Mouse (Mus musculus) olfactory bulb, adult 2 months (tissue): ENCODE results near the gene Lgals12. TPM values are rescaled to one million over a fixed set of nuclear protein-coding genes. Genes with fewer than 3 reads are reported as not detected.

Experiments
- H3K27ac ChIP-seq: fragments of 200-500 bp; 2 replicates; pipeline ENCODE4 v1.5.1; 2012; ENCODE audit warnings: low read depth, low read length; ENCODE audit not compliant: insufficient read depth
- H3K4me1 ChIP-seq: fragments of 200-500 bp; 2 replicates; pipeline ENCODE4 v1.6.1; 2012; ENCODE audit warnings: low read length; ENCODE audit not compliant: control insufficient read depth, insufficient read depth
- H3K4me3 ChIP-seq: fragments of 200-500 bp; 2 replicates; pipeline ENCODE4 v1.5.1; 2012; ENCODE audit warnings: mild to moderate bottlenecking, low read depth, low read length, moderate library complexity; ENCODE audit not compliant: insufficient read depth
- CTCF ChIP-seq: fragments of 200-500 bp; IDR thresholded peaks from 2 replicates; pipeline ENCODE4 v1.5.1; 2012; ENCODE audit warnings: low read depth, mild to moderate bottlenecking, low read length, moderate library complexity; ENCODE audit not compliant: insufficient read depth
- POLR2A ChIP-seq: fragments of 200-500 bp; IDR thresholded peaks from 2 replicates; pipeline ENCODE4 v1.6.1; 2012; ENCODE audit warnings: mild to moderate bottlenecking, low read depth, low read length, moderate library complexity; ENCODE audit not compliant: insufficient read depth
- WGBS: fragments of 180-500 bp; shearing (Covaris S2); methylation state at CpG from one replicate; pipeline ENCODE4 v1.1.7; 2018; 5-methylcytosine and 5-hydroxymethylcytosine counted together
- polyA plus RNA-seq: library from polyadenylated mRNA; stranded (reverse); fragments of >200 nt; gene quantifications from 2 replicates; pipeline ENCODE4 v1.2.4, GENCODE M21; 2012; ENCODE audit warnings: low replicate concordance; ENCODE audit not compliant: missing spikeins, insufficient read depth, insufficient read length

Gene Lgals12
- polyA plus RNA-seq, 1 experiment = not detected

DNA sequence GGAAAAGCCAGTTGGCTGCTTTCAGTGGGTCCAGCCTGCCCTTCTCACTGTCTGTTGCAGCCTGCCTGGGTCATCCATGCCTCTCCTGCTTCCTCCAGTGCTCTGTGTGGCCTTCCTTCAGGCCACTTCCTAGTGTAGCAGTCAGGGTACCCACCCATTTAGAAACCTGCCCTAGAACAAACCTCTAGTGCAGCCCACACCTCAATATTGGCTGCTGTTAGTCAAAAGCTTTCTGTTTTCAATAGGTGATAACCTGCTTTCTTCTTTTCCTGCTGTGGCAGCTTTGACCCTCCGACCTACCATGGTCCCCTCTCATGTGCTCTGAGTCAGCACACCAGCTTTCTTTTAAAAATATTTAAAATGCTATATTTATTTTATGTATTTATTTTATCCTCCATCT lies 42.5 kb downstream of the Lgals12 start:
- 0 out of 2 replicates have a peak, but pooled peaks cover 3% of the 10 kb centered on the region for H3K4me1 ChIP-seq
- TF ChIP-seq CTCF (no peak), POLR2A (no peak)
- H3K4me3 ChIP-seq = no peak overlapping the region
- whole genome bisulfite sequencing = 91% methylated on average over 1 of the region's 1 CpGs
- H3K27ac ChIP-seq = no peak overlapping the region

DNA sequence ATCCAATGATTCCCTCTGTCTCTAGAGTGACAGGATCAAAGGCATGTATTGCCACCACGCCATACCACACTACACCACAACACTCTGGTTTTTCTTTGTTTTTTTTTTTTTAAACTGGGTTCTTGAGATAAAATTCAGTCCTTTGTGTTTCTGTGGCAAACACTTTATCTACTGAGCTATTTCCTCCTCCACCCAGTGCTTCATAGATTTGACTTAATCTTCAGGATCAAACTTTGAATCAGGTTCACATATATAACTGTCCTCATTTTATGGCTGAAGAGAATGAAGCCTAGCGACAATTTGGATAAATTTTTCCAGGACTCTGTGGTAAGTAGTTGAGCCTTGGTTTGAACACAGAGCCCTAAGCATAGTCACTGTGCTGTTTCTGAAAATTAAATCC lies 43.3 kb downstream of the Lgals12 start:
- Histone ChIP-seq H3K4me3 (no peak overlapping the region), H3K27ac (no peak overlapping the region), H3K4me1 (0 out of 2 replicates have a peak, but pooled peaks cover 3% of the 10 kb centered on the region)
- TF ChIP-seq CTCF = no peak
- TF ChIP-seq POLR2A = no peak
- WGBS = 98% methylated on average over 2 of the region's 2 CpGs

DNA sequence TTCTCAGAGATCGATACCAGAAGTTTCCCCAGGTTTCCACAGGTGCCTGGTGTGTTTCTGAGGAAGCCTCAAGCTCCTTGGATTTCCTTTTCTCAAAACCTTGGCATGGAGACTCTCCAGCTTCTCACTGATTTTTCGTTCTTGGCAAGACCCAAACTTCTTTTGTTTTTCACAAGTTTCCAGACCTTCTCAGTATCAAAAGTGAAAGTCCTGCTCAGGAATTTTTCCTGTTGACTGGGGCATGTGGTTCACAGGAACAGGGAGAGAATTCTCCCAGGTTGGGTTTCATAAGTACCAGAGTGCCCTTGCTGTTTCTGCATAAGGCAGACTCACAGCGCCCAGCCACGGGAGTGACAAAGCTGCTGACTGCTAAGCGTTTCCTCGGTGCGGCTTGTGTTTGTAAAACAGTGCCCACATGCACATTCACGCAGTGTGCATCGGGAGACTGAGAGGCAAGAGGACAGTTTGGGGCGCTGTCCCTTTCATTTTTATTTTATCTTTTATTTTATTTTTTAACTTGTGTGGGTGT lies 44.3 kb downstream of the Lgals12 start:
- 47% methylated on average over 10 of the region's 10 CpGs for WGBS
- Histone ChIP-seq H3K27ac (no peak overlapping the region), H3K4me3 (no peak overlapping the region), H3K4me1 (no peaks in the 10 kb centered on the region)
- no peak for TF ChIP-seq CTCF
- TF ChIP-seq POLR2A = no peak

DNA sequence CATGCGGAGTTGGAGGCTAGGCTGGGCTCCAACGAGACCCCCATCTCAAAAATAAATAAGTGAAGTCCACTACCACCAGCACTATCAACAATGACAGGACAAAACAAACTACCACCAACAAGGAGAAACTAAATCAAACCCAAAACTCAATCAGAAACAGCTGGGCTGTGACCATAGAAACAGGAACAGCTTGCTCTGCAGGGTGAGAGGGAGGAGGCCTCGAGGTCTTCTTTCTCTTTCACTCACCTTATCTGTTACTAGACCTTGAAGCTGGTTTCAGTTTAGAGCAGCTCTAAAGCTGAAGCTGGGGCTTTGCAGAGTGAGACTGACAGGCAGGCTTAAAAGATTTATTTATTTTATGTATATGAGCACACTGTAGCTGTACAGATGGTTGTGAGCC lies 45.5 kb downstream of the Lgals12 start:
- H3K4me3 ChIP-seq = no peak overlapping the region
- H3K4me1 ChIP-seq = peaks cover 6% of the 10 kb centered on the region
- H3K27ac ChIP-seq = no peak overlapping the region
- WGBS = 80% methylated on average over 3 of the region's 3 CpGs
- TF ChIP-seq CTCF (no peak), POLR2A (no peak)

DNA sequence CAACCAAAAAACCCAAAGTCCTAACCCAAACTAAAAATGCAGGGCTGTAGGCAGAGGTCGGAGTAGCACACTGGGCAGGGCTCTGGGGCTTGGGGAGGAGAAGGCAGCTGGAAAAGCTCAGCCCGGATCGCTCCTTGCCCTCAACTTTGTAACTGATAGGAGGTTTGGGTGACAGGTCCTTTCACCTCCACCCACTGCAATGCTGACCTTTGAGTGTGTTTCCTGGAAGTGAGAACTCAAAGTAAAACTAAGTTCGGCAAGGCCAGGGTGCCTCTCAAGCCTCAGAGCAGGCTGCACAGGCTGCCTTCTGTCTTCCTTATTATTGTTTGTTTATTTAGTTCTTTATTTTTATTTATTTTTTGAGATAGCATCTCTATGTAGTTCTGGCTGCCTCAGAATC lies 47.0 kb downstream of the Lgals12 start:
- Histone ChIP-seq H3K4me1 (peaks cover 6% of the 10 kb centered on the region), H3K27ac (no peak overlapping the region), H3K4me3 (no peak overlapping the region)
- WGBS = 88% methylated on average over 4 of the region's 4 CpGs
- no peak for TF ChIP-seq CTCF
- TF ChIP-seq POLR2A = no peak

DNA sequence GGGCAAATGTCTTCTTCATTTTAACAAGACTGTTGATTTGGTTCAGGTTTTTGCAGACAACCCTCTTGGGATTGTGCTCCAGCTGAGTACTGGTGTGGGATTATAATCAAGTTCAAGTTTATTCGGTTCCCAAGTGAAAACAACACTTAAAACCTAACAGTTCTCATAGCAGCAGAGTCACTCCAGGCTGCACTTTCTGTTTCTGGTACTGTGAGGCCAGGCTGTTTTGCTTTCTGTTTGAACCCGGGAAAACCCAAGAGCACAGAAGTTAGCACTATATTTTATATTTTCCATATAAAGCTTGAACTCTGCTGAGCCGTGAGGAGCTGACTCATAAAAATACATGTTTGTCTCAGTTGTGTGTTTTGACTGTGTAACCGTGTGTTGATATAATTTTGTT lies 48.3 kb downstream of the Lgals12 start:
- 50% methylated on average over 4 of the region's 4 CpGs for WGBS
- H3K4me1 ChIP-seq = peaks cover 6% of the 10 kb centered on the region
- peak overlapping the region; percentile 35 for H3K4me3 ChIP-seq
- no peak overlapping the region for H3K27ac ChIP-seq
- TF ChIP-seq CTCF (no peak), POLR2A (no peak)

DNA sequence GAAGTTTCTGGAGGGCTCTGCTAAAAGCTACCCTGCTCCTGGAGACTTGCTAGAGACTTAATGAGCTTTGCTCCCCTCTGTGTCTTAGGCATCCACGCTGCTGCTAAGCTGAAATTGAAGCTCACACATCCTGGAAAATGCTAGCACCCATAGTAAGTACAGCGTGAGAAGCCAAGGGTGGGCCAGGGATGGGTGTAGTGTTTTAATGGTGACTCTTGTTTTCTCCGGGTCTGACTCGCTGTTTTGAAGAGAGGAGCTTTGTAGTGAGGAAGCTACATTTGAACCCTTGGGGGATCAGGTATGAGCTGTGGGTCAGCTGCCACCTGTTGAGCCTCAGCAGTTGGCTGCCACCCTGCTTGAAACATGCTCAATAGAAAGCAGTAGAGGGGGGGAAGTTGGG lies 49.1 kb downstream of the Lgals12 start:
- 4% methylated on average over 4 of the region's 4 CpGs for WGBS
- Histone ChIP-seq H3K27ac (peak overlapping the region; percentile 23; the same call in 1 of the 2 replicates), H3K4me1 (peaks cover 6% of the 10 kb centered on the region), H3K4me3 (peak overlapping the region; percentile 35)
- TF ChIP-seq CTCF = no peak
- no peak for TF ChIP-seq POLR2A

DNA sequence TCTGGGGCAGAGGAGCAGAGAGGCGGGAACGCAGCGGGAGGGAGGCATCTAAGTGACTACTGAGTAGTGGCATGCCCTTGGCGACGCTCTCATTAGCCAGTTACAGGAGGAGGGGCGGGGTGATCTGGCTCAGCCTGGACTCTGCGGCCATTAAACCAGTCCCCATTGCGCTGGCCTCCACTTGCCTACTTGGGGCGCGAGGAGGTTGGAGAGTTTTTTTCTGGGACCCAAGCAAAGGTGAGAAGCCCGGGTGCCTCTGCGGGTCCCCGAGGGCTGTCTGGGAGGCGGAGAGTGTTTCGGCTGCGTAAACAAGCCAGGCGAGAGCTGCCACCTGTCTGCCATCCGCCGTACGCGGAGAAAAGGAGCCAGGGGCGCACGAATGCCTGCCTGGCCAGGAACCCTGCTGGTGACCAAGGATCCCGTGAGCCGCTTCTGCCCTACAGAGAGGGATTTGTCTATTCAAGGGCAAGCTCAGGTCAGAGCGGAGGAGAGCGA lies 49.6 kb downstream of the Lgals12 start, which contains the start of gene Pla2g16:
Gene Pla2g16 (plus strand): TSS at position 132 of the 495 bp plus-strand sequence.
- Histone ChIP-seq H3K27ac (peak within 1 kb of the TSS; percentile 23; the same call in 1 of the 2 replicates), H3K4me1 (peaks cover 6% of the 10 kb centered on the region), H3K4me3 (peak within 1 kb of the TSS; percentile 35)
- TF ChIP-seq POLR2A = no peak
- no peak for TF ChIP-seq CTCF
- 2% methylated on average over 27 of the region's 27 CpGs for WGBS

DNA sequence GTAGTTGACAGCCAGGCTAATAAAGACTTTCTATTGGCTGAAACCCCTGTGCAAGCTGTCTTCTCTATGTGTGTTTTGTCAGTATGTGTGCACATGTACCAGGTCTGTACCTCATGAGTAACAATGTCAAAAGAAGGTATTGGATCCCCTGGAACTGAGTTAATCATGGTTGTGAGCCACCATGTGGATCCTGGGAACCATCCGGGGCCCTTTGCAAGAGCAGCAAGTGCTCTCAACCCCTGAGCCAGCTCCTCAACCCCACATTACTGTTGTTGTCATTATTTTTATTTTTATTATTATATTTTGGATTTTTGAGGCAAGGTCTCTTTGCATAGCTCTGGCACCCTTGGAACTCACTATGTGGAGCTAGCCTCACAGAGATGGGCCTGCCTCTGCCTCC lies 50.4 kb downstream of the Lgals12 start:
- WGBS = 91% methylated on average over 1 of the region's 1 CpGs
- Histone ChIP-seq H3K4me1 (peaks cover 6% of the 10 kb centered on the region), H3K27ac (no peak overlapping the region), H3K4me3 (no peak overlapping the region)
- no peak for TF ChIP-seq POLR2A
- no peak for TF ChIP-seq CTCF

DNA sequence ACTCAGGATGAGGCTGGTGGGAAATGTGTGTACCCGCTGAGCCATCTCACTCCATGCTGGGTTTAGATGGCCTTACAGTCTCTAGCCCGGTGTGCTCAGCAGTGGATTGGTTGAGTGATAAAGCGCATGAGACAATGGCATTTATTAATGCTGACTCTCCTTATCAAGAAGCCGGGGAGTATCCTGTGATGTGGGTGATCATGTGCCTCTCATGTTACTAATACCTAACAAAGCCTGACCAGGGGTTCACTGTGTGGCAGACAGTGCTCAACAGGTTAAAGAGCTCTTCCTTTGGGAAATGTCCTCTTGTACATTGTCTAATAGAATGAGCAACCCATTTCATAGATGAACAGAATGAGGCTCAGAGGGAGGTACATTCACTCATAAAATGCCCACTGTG lies 52.1 kb downstream of the Lgals12 start:
- TF ChIP-seq CTCF (no peak), POLR2A (no peak)
- Histone ChIP-seq H3K4me1 (peaks cover 6% of the 10 kb centered on the region), H3K27ac (no peak overlapping the region), H3K4me3 (no peak overlapping the region)
- 84% methylated on average over 4 of the region's 4 CpGs for WGBS
